Mouse (Mus musculus): ENCODE measurements at regions not wholly inside any gene's neighbourhood (a gene's known extent, or its start where the extent isn't known, plus 50 kb on each side); places are given as distances from the start of the nearest gene placed in this dataset.

GRCm38 (mm10) chr3:137156250-137156975, 184.5 kb upstream of the Emcn start:
- TF ChIP-seq CTCF (IDR thresholded peaks at IDR 0.05; ENCODE audit: extremely low read depth, insufficient read length, insufficient replicate concordance, low read depth, low read length) (no peak), POLR2A (IDR thresholded peaks at IDR 0.05; ENCODE audit: low read depth, low read length) (no peak)
